Mouse (Mus musculus): Measurements from ENCODE around the gene Shroom3.

DNA sequence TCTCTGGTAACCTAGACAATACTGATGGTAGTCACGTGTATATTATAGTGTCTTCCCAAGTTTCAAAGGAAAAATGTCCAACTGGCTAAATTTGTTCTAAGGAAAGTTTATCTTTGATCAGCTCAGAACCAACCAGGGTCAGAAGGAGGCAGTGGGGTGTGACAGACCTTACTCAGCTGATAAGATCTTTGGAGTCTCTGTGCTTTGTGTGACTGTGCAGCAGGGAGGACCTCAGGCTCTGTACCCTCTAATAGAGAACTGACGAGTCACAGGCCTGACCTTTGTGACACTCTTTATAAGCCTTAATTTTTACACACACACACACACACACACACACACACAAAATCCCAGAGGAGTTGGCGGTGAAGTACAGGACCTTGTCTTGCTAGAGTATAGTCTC lies 193.9 kb downstream of the Shroom3 start:
- TF ChIP-seq CTCF (conservative IDR thresholded peaks at IDR 0.05 in 1 of 2, IDR thresholded peaks at IDR 0.05 in 1 of 2; ENCODE audit: low read depth in 2 of 2, low read length in 2 of 2) (no peak), MAX (IDR thresholded peaks at IDR 0.05; ENCODE audit: low read length) (no peak), EP300 (IDR thresholded peaks at IDR 0.05; ENCODE audit: low read length) (no peak), POLR2A (IDR thresholded peaks at IDR 0.05; ENCODE audit: low read depth, low read length) (no peak), HCFC1 (IDR thresholded peaks at IDR 0.05; ENCODE audit: low read depth, low read length) (no peak), CHD2 (IDR thresholded peaks at IDR 0.05; ENCODE audit: low read length) (no peak), RAD21 (IDR thresholded peaks at IDR 0.05; ENCODE audit: low read depth, low read length) (no peak), POLR2AphosphoS2 (IDR thresholded peaks at IDR 0.05; ENCODE audit: low read depth, low read length) (no peak), ETS1 (conservative IDR thresholded peaks at IDR 0.05; ENCODE audit: low read depth, low read length) (no peak)
